Mouse (Mus musculus): ENCODE results near the gene Mmachc. TPM values are rescaled to one million over a fixed set of nuclear protein-coding genes. Genes with fewer than 3 reads are reported as not detected.

The Mmachc gene
- 8.9 and 9.9 TPM in 2 replicates for polyA plus RNA-seq (2015; fragmentation: Nextera tagmentation; extraction: Ambion mirVana)

DNA sequence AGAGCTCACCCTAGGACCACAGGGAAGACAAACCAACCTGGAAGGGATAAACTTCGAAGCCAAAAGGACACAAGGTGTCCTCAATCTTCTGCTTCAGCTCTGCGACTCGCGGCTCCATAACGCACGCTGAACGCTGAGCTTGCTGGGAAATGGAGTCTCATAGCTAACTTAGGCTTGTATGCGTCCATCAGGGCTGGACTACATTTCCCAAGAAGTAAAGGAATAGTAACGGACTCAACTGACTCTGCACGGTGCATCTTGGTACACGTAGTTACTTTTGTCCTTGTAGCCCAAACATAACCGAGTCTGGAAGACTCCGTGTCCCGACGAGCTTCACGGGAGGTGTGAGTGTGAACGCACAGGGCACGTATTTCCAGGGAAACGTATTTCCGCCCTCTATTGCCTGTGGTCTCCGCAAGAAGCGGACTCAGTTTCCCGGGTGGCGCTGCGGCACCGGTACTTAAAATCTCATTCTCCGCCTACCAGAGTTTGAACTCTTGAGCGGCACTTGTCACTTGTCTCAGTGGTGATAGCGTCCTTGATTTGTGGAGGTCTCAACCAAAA, at the start of gene Mmachc, which contains the start of gene Ccdc163:
Gene Mmachc (minus strand): TSS at position 206 of the 564 bp plus-strand sequence.
Gene Ccdc163 (plus strand): TSS at position 309 of the 564 bp plus-strand sequence.
- Histone ChIP-seq H3K9me3 (replicated peaks) (no peaks in the 10 kb centered on the region), H3K9ac (peak within 1 kb of the TSS; percentile 68), H3K36me3 (replicated peaks) (peaks cover 8% of the 10 kb centered on the region), H3K4me1 (replicated peaks) (peaks cover 21% of the 10 kb centered on the region), H3K4me2 (peak within 1 kb of the TSS; percentile 86), H3K4me3 (replicated peaks) (peak within 1 kb of the TSS; percentile 68), H3K27ac (replicated peaks) (peak within 1 kb of the TSS; percentile 69), H3K27me3 (no peaks in the 10 kb centered on the region)
- ATAC-seq (ENCODE audit: insufficient read depth), result peak; percentile 99
- WGBS (ENCODE audit: insufficient replicate concordance), result under 1% methylated on average over 29 of the region's 29 CpGs

DNA sequence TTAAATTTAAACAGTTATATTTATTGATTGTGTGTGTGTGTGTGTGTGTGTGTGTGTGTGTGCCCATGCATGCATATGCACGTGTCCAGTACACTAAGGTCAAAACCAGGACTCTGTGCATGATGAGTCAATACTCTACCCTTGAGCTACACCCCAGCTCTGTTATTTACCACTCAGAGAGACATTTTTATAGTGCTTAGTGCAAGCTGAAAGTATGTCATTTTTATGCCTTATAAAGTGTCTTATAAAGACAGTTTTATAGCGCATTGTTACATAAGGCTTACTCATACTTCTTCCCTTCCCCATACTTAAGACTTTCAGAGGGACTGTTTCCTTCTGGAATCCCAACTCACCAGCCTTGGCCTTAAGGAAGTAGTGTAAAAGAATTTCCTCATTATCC, 41.5 kb upstream of the Mmachc start:
- H3K4me3 ChIP-seq (replicated peaks), result no peak overlapping the region
- no peak overlapping the region for H3K9ac ChIP-seq
- H3K9me3 ChIP-seq (replicated peaks), result no peaks in the 10 kb centered on the region
- 67% methylated on average over 2 of the region's 2 CpGs for WGBS (ENCODE audit: insufficient replicate concordance)
- H3K27ac ChIP-seq (replicated peaks), result no peak overlapping the region
- H3K4me2 ChIP-seq, result no peak overlapping the region
- no peaks in the 10 kb centered on the region; the same call in 1 of the 2 replicates for H3K4me1 ChIP-seq (replicated peaks)
- H3K27me3 ChIP-seq, result no peaks in the 10 kb centered on the region
- no peak for ATAC-seq (ENCODE audit: insufficient read depth)
- H3K36me3 ChIP-seq (replicated peaks), result no peaks in the 10 kb centered on the region; the same call in 1 of the 2 replicates

DNA sequence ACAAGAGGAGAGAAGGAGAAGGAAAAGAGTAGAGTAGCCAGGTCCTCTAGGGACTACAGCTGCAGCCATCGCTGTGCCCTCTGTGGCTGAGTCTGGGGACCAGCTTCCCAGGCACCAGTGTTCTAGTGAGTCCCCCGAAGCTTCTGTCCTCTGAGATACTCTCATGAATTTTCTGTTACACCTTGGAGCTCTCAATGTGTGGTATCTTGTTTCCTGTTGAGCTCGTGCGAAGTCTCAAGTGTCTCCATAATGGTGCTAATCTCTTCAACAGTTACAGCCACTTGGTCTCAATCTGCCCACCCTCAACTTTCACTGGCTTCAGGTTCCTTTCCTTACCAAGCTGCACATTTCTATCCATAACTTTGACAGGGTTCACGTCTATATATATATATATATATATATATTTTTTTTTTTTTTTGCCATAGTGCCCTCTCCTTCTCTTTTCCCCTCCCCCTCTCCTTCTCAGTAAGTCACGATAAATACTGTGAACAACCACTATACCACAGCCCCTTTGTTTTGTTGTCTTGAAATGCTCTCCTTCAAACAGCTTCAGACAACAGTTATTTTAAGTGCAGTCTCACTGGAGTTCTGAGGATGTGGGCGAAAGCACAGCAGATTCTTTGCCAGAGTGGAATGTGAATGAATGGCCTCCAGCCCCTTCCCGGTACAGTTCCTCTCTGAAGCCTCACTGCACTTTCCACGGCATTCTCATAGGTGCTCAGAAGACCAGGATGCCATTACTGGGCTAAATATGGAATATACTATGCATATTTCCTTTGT, 31.0 kb upstream of the Mmachc start:
- WGBS (ENCODE audit: insufficient replicate concordance), result 37% methylated on average over 9 of the region's 9 CpGs
- Histone ChIP-seq H3K4me2 (no peak overlapping the region), H3K27me3 (no peaks in the 10 kb centered on the region), H3K27ac (replicated peaks) (no peak overlapping the region), H3K4me3 (replicated peaks) (no peak overlapping the region), H3K36me3 (replicated peaks) (no peaks in the 10 kb centered on the region; the same call in 1 of the 2 replicates), H3K9ac (no peak overlapping the region), H3K9me3 (replicated peaks) (no peaks in the 10 kb centered on the region), H3K4me1 (replicated peaks) (no peaks in the 10 kb centered on the region)
- no peak for ATAC-seq (ENCODE audit: insufficient read depth)

DNA sequence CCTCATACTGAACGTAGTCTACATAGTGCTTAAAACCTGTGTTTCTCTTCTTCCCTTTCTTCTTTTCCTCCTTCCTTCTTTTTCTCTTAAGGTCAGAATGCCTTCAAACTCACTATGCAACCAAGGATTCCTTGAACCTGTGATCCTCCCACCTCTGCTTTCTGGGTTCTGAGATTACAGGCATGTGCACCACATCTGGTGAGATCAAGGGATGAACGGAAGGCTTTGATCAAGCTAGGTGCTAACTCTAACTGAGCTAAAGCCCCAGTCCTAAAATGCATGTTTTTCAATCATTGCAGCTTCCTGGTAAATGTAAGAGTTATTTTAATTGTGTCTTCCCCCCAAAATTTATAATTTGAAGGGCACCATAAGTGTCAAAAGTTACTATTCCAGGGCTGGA, 26.8 kb upstream of the Mmachc start:
- no peaks in the 10 kb centered on the region for H3K4me1 ChIP-seq (replicated peaks)
- ATAC-seq (ENCODE audit: insufficient read depth), result no peak
- H3K4me2 ChIP-seq, result no peak overlapping the region
- WGBS (ENCODE audit: insufficient replicate concordance), result 56% methylated on average over 2 of the region's 2 CpGs
- no peak overlapping the region for H3K27ac ChIP-seq (replicated peaks)
- H3K27me3 ChIP-seq, result no peaks in the 10 kb centered on the region
- H3K9me3 ChIP-seq (replicated peaks), result no peaks in the 10 kb centered on the region
- H3K4me3 ChIP-seq (replicated peaks), result no peak overlapping the region
- H3K36me3 ChIP-seq (replicated peaks), result no peaks in the 10 kb centered on the region
- no peak overlapping the region for H3K9ac ChIP-seq

DNA sequence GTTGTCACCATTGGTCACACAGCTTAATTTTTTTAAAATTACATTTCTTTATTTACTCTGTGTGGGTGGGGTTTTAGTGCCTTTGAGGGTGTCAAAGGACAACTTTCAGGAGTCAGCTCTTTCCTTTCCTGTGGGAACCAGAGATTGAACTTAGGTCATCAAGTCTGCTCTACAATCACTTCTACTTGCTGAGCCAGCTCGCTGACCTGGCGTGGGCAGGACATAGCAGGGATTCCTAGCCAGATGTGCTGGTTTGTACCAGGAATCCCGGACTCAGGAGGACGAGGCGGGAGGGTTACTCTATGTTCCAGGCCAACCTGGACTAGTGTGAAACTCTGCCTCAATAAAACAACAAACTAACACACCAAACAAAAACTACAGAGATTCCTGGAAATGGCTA, 24.1 kb upstream of the Mmachc start:
- Histone ChIP-seq H3K36me3 (replicated peaks) (no peaks in the 10 kb centered on the region), H3K27me3 (no peaks in the 10 kb centered on the region), H3K9ac (no peak overlapping the region), H3K4me2 (no peak overlapping the region), H3K9me3 (replicated peaks) (no peaks in the 10 kb centered on the region), H3K4me1 (replicated peaks) (no peaks in the 10 kb centered on the region), H3K27ac (replicated peaks) (no peak overlapping the region), H3K4me3 (replicated peaks) (no peak overlapping the region)
- no peak for ATAC-seq (ENCODE audit: insufficient read depth)
- WGBS (ENCODE audit: insufficient replicate concordance), result 61% methylated on average over 5 of the region's 5 CpGs

DNA sequence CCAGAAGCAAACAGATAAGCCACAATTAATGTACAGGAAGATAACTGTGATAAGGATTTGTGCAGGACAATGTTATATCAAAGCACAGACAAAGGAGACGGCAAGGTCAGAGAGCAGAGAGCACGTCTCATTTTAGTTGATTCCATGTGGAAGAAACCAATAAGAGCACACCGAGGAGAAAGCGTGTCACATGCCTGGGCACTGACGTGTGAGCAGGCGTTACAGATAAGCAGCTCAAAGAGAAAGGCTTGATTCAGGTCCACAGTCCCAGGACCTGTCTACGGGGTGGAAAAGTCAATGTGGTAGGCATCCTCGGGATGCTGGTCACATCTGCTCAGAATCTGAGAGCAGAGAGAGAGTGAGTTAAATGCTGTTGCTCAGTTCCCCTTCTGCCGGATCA, 22.9 kb upstream of the Mmachc start:
- H3K27ac ChIP-seq (replicated peaks), result no peak overlapping the region
- 56% methylated on average over 9 of the region's 9 CpGs for WGBS (ENCODE audit: insufficient replicate concordance)
- ATAC-seq (ENCODE audit: insufficient read depth), result no peak
- no peak overlapping the region for H3K4me2 ChIP-seq
- H3K4me1 ChIP-seq (replicated peaks), result no peaks in the 10 kb centered on the region
- no peaks in the 10 kb centered on the region for H3K27me3 ChIP-seq
- H3K9ac ChIP-seq, result no peak overlapping the region
- H3K36me3 ChIP-seq (replicated peaks), result no peaks in the 10 kb centered on the region
- H3K4me3 ChIP-seq (replicated peaks), result no peak overlapping the region
- no peaks in the 10 kb centered on the region for H3K9me3 ChIP-seq (replicated peaks)

DNA sequence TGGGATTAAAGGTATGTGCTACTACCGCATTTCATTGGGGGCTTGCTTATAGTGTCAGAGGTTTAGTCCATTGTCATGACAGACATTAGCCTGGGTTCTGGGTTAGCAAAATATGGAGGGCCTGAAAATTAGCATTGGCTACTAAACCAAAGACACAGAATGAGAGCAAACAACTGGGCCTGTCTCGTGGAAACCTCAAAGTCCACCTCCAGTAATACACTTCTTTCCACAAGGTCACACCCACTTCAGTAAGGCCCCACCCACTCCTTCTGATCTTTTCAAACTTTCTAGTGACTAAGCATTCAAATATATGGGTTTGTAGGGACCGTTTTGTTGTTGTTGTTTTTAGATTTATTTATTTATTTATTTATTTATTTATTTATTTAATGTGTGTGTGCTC, 21.3 kb upstream of the Mmachc start:
- no peak overlapping the region for H3K4me3 ChIP-seq (replicated peaks)
- H3K9me3 ChIP-seq (replicated peaks), result no peaks in the 10 kb centered on the region
- no peak for ATAC-seq (ENCODE audit: insufficient read depth)
- 71% methylated on average over 3 of the region's 3 CpGs for WGBS (ENCODE audit: insufficient replicate concordance)
- no peaks in the 10 kb centered on the region for H3K36me3 ChIP-seq (replicated peaks)
- H3K4me1 ChIP-seq (replicated peaks), result no peaks in the 10 kb centered on the region
- no peak overlapping the region for H3K4me2 ChIP-seq
- H3K27ac ChIP-seq (replicated peaks), result no peak overlapping the region
- H3K9ac ChIP-seq, result no peak overlapping the region
- no peaks in the 10 kb centered on the region for H3K27me3 ChIP-seq

DNA sequence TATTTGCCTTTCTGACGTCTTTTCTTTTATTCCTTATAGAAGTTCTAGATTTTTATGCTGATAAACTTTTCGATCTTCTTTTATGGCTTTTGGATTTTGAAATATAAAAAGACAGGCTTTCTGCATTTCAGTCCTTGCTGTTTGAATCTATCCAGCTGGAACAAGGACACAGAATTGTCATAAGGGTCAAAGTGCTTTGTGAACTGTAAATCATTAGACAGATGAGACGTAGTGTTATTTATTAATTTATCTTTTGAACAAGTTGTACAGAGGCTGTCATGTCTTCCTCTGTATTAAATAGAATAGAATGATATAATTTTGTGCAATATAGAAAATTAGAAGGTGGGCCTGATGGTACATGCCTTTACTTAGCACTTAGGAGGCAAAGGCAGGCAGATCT, 19.2 kb upstream of the Mmachc start:
- Histone ChIP-seq H3K4me2 (no peak overlapping the region), H3K9me3 (replicated peaks) (no peaks in the 10 kb centered on the region), H3K9ac (no peak overlapping the region), H3K27ac (replicated peaks) (no peak overlapping the region), H3K27me3 (peaks cover 6% of the 10 kb centered on the region; the same call in 1 of the 2 replicates), H3K36me3 (replicated peaks) (no peaks in the 10 kb centered on the region), H3K4me3 (replicated peaks) (no peak overlapping the region), H3K4me1 (replicated peaks) (peaks cover under 1% of the 10 kb centered on the region; the same call in 1 of the 2 replicates)
- no peak for ATAC-seq (ENCODE audit: insufficient read depth)
- 62% methylated on average over 3 of the region's 3 CpGs for WGBS (ENCODE audit: insufficient replicate concordance)

DNA sequence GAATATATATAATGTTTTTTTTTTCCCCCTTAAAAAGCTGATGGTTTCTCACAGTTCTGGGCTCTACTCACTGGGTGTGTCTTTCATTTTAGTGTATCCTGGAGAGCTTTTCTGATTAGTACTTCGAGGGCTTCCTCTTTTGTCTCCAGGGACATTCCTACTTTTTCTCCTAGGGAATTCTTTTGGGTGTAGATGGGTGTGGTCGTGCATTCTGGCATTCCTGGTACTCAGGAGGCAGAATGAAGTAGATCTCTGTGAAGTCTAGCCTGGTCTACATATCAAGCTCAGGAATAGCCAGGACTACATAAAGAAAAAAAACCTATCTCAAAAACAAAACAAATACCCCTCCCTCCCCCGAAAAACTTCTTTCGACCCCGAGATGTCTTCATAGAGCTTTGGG, 17.2 kb upstream of the Mmachc start:
- Histone ChIP-seq H3K9ac (no peak overlapping the region), H3K27me3 (peaks cover 13% of the 10 kb centered on the region; the same call in 1 of the 2 replicates), H3K9me3 (replicated peaks) (no peaks in the 10 kb centered on the region), H3K4me3 (replicated peaks) (no peak overlapping the region), H3K27ac (replicated peaks) (no peak overlapping the region), H3K36me3 (replicated peaks) (no peaks in the 10 kb centered on the region), H3K4me1 (replicated peaks) (peaks cover 12% of the 10 kb centered on the region), H3K4me2 (no peak overlapping the region)
- 61% methylated on average over 5 of the region's 5 CpGs for WGBS (ENCODE audit: insufficient replicate concordance)
- ATAC-seq (ENCODE audit: insufficient read depth), result no peak

DNA sequence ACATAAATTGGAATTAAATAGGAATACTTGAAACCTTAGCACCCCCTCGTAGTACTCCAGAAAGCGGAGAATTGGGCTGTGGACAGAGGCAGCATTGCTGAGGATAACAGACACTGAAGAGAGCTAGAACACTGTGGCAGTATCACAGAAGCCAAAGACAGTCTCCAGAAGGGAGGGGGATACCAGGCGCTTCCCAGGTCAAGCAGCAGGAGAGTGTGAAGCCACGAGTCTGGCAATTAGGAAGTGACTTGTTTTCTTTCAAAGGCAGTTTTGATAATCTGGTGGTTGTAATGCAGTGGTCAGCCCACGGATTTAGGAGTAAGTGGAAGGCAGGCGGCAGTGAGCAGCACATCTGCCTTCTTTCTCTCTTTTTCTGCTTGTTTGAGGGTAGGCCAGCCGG, 14.0 kb upstream of the Mmachc start:
- Histone ChIP-seq H3K4me2 (peak overlapping the region; percentile 96), H3K9me3 (replicated peaks) (no peaks in the 10 kb centered on the region), H3K27ac (replicated peaks) (no peak overlapping the region), H3K36me3 (replicated peaks) (no peaks in the 10 kb centered on the region), H3K4me3 (replicated peaks) (peak overlapping the region; percentile 81), H3K4me1 (replicated peaks) (peaks cover 19% of the 10 kb centered on the region), H3K9ac (no peak overlapping the region), H3K27me3 (peaks cover 13% of the 10 kb centered on the region; the same call in 1 of the 2 replicates)
- ATAC-seq (ENCODE audit: insufficient read depth), result no peak
- WGBS (ENCODE audit: insufficient replicate concordance), result 57% methylated on average over 7 of the region's 7 CpGs

DNA sequence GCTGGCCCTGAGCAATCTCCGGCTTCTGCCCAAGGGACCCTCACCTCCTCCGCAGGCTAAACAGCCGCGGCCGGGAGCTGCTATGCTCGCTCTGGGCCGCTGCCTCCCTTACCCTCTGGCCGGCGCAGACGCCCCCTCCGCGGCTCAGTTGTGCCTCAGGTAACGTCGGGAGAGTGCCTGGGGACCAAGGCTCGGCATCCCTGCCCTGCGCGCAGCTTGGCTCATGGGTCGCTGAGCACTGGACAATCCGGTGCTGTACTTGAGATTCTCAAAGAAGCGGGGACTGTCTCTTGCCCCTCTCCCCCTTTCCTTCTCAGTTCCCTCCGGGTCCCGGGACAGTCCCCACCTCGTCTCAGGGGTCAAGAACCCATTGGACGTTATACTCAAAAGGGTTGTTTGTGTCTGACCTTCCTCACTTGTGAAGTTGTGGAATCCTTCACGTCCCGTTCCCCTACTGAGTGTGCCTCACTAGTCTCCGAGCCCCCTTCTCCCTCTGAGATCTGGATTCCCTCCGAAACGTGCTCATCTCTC, 13.0 kb upstream of the Mmachc start:
- WGBS (ENCODE audit: insufficient replicate concordance), result 1% methylated on average over 29 of the region's 29 CpGs
- Histone ChIP-seq H3K4me3 (replicated peaks) (peak overlapping the region; percentile 81), H3K27me3 (peaks cover 13% of the 10 kb centered on the region; the same call in 1 of the 2 replicates), H3K36me3 (replicated peaks) (no peaks in the 10 kb centered on the region), H3K27ac (replicated peaks) (peak overlapping the region; percentile 77), H3K9ac (peak overlapping the region; percentile 78), H3K9me3 (replicated peaks) (no peaks in the 10 kb centered on the region), H3K4me2 (peak overlapping the region; percentile 96), H3K4me1 (replicated peaks) (peaks cover 19% of the 10 kb centered on the region)
- ATAC-seq (ENCODE audit: insufficient read depth), result peak; percentile 53
